Mouse (Mus musculus): ENCODE measurements around the gene Hoxa3. TPM values are rescaled to one million over a fixed set of nuclear protein-coding genes. Genes with fewer than 3 reads are reported as not detected.

Gene Hoxa3
- polyA plus RNA-seq, 1 experiment from 2014 or later, result 0.20 TPM

DNA sequence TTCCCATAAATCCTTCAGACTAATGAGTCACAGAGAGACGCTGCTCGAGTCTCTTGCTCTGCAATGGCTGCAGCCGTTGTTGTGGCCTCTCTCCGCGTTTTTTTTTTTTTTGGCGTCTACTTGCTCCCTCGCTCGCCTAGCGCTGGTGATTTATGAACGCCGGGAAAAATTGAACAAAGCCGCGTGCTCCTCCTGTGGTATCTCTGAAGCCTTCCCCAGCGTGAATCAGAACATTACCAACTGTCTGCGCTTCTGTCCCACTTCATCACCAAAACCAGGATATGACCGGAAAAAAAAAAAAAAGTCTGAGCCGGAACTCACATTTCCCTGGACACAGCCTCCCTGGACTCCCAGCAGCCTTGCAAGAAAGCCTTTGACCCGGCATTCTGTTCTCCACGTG lies 27.9 kb downstream of the Hoxa3 start:
- Histone ChIP-seq H3K4me1 (replicated peaks) (peaks cover 9% of the 10 kb centered on the region; the same call in 1 of the 2 replicates), H3K9me3 (replicated peaks) (no peaks in the 10 kb centered on the region), H3K9ac (no peak overlapping the region), H3K4me3 (replicated peaks) (no peak overlapping the region), H3K27ac (replicated peaks) (no peak overlapping the region), H3K27me3 (peaks cover 93% of the 10 kb centered on the region), H3K36me3 (replicated peaks) (no peaks in the 10 kb centered on the region), H3K4me2 (no peak overlapping the region)
- ATAC-seq (ENCODE audit: insufficient read depth), result no peak
- 8% methylated on average over 19 of the region's 19 CpGs for WGBS (ENCODE audit: insufficient replicate concordance)

- no peak overlapping the region for H3K9ac ChIP-seq
- H3K9me3 ChIP-seq (replicated peaks), result no peaks in the 10 kb centered on the region
- peaks cover 9% of the 10 kb centered on the region; the same call in 1 of the 2 replicates for H3K4me1 ChIP-seq (replicated peaks)
- ATAC-seq (ENCODE audit: insufficient read depth), result no peak
- H3K36me3 ChIP-seq (replicated peaks), result no peaks in the 10 kb centered on the region
- H3K27ac ChIP-seq (replicated peaks), result no peak overlapping the region
- WGBS (ENCODE audit: insufficient replicate concordance), result 27% methylated on average over 6 of the region's 6 CpGs
- peaks cover 93% of the 10 kb centered on the region for H3K27me3 ChIP-seq
- no peak overlapping the region for H3K4me2 ChIP-seq
- no peak overlapping the region for H3K4me3 ChIP-seq (replicated peaks)
Measured at GRCm38 (mm10) chr6:52184668-52185067, 28.5 kb downstream of the Hoxa3 start.

DNA sequence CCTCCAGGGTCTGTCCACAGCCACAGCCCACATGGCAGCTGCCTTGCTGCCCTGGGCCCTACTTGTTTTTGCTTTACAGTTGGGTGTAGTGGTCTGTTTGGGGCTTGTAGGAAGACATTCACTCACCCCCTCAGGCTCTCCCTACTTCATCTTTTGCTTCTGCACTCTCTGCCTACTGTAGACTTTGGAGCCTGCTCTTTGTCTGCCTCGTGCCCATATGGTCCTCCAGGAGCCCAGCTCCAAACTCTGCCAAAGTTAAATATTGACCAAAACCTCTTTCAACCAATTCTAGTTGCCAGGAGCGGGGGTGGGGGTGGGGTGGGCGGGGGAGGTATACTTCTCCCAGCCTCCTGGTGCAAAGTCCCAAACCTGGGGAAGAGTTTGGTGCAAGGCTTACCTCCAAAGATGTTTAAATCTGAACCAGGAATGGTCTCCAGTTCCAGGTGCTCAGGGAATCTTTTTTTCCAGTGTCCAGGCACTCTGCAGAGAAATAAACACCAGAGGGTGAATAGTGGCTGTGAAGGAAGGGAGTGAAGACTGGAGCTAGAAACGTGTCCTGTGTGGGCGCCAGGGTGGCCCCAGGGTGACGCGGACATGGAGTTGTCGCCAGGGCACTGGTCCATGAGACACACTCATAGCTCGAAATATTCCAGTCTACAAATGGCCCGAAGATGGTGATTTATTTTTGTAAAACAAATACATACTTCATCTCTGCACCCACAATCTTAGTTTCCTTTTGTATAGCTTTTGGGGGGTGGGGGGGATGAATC lies 29.6 kb downstream of the Hoxa3 start:
- peaks cover 9% of the 10 kb centered on the region; the same call in 1 of the 2 replicates for H3K4me1 ChIP-seq (replicated peaks)
- H3K4me2 ChIP-seq, result no peak overlapping the region
- peaks cover 93% of the 10 kb centered on the region for H3K27me3 ChIP-seq
- H3K27ac ChIP-seq (replicated peaks), result no peak overlapping the region
- no peak overlapping the region for H3K9ac ChIP-seq
- H3K9me3 ChIP-seq (replicated peaks), result no peaks in the 10 kb centered on the region
- H3K4me3 ChIP-seq (replicated peaks), result no peak overlapping the region
- WGBS (ENCODE audit: insufficient replicate concordance), result 41% methylated on average over 10 of the region's 10 CpGs
- peak; percentile 37; the same call in 1 of the 2 replicates for ATAC-seq (ENCODE audit: insufficient read depth)
- no peaks in the 10 kb centered on the region for H3K36me3 ChIP-seq (replicated peaks)

GRCm38 (mm10) chr6:52182793-52183192 lies 30.3 kb downstream of the Hoxa3 start:
- Histone ChIP-seq H3K4me3 (replicated peaks) (no peak overlapping the region), H3K9ac (no peak overlapping the region), H3K4me1 (replicated peaks) (peaks cover 9% of the 10 kb centered on the region; the same call in 1 of the 2 replicates), H3K9me3 (replicated peaks) (no peaks in the 10 kb centered on the region), H3K36me3 (replicated peaks) (no peaks in the 10 kb centered on the region), H3K4me2 (no peak overlapping the region), H3K27me3 (peaks cover 93% of the 10 kb centered on the region), H3K27ac (replicated peaks) (no peak overlapping the region)
- WGBS (ENCODE audit: insufficient replicate concordance), result 53% methylated on average over 1 of the region's 1 CpGs
- ATAC-seq (ENCODE audit: insufficient read depth), result no peak

GRCm38 (mm10) chr6:52182030-52182429 lies 31.1 kb downstream of the Hoxa3 start:
- H3K27me3 ChIP-seq, result peaks cover 93% of the 10 kb centered on the region
- no peak overlapping the region for H3K4me3 ChIP-seq (replicated peaks)
- no peak for ATAC-seq (ENCODE audit: insufficient read depth)
- no peak overlapping the region for H3K4me2 ChIP-seq
- H3K27ac ChIP-seq (replicated peaks), result no peak overlapping the region
- no peak overlapping the region for H3K9ac ChIP-seq
- H3K4me1 ChIP-seq (replicated peaks), result peaks cover 9% of the 10 kb centered on the region; the same call in 1 of the 2 replicates
- H3K36me3 ChIP-seq (replicated peaks), result no peaks in the 10 kb centered on the region
- WGBS (ENCODE audit: insufficient replicate concordance), result 52% methylated on average over 2 of the region's 2 CpGs
- no peaks in the 10 kb centered on the region for H3K9me3 ChIP-seq (replicated peaks)

DNA sequence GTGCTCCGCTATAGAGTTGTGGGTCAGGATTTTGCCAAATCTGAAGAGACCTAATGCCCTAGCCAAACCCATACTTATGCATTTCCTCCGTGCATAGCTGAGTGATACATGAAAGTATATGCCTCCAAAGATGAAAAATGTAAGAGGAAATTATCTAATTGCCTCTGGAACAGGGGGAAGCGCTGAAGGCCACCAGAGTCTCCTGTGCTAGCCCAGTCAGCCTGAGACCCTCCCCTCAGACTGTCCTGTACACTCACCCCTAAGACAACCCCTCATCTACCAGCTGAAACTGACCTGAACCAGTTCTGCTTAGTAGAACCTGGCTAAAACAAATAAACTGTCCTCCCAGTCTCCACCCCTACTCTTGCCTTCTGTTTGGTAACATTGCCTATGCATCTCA lies 32.4 kb downstream of the Hoxa3 start:
- no peak overlapping the region for H3K27ac ChIP-seq (replicated peaks)
- H3K4me1 ChIP-seq (replicated peaks), result peaks cover 9% of the 10 kb centered on the region; the same call in 1 of the 2 replicates
- H3K9ac ChIP-seq, result no peak overlapping the region
- ATAC-seq (ENCODE audit: insufficient read depth), result no peak
- peaks cover 93% of the 10 kb centered on the region for H3K27me3 ChIP-seq
- no peak overlapping the region for H3K4me3 ChIP-seq (replicated peaks)
- H3K4me2 ChIP-seq, result no peak overlapping the region
- 51% methylated on average over 3 of the region's 3 CpGs for WGBS (ENCODE audit: insufficient replicate concordance)
- no peaks in the 10 kb centered on the region for H3K36me3 ChIP-seq (replicated peaks)
- no peaks in the 10 kb centered on the region for H3K9me3 ChIP-seq (replicated peaks)

GRCm38 (mm10) chr6:52180213-52180710 lies 32.9 kb downstream of the Hoxa3 start:
- H3K9ac ChIP-seq, result no peak overlapping the region
- H3K27me3 ChIP-seq, result peaks cover 93% of the 10 kb centered on the region
- H3K4me2 ChIP-seq, result no peak overlapping the region
- no peaks in the 10 kb centered on the region for H3K9me3 ChIP-seq (replicated peaks)
- WGBS (ENCODE audit: insufficient replicate concordance), result 41% methylated on average over 11 of the region's 11 CpGs
- H3K36me3 ChIP-seq (replicated peaks), result no peaks in the 10 kb centered on the region
- peaks cover 9% of the 10 kb centered on the region; the same call in 1 of the 2 replicates for H3K4me1 ChIP-seq (replicated peaks)
- no peak overlapping the region for H3K4me3 ChIP-seq (replicated peaks)
- ATAC-seq (ENCODE audit: insufficient read depth), result no peak
- no peak overlapping the region for H3K27ac ChIP-seq (replicated peaks)

GRCm38 (mm10) chr6:52179690-52180089 lies 33.4 kb downstream of the Hoxa3 start:
- peaks cover 93% of the 10 kb centered on the region for H3K27me3 ChIP-seq
- H3K9ac ChIP-seq, result no peak overlapping the region
- H3K27ac ChIP-seq (replicated peaks), result no peak overlapping the region
- no peaks in the 10 kb centered on the region for H3K9me3 ChIP-seq (replicated peaks)
- H3K36me3 ChIP-seq (replicated peaks), result no peaks in the 10 kb centered on the region
- ATAC-seq (ENCODE audit: insufficient read depth), result no peak
- H3K4me2 ChIP-seq, result peak overlapping the region; percentile 4
- WGBS (ENCODE audit: insufficient replicate concordance), result 25% methylated on average over 10 of the region's 10 CpGs
- 0 out of 2 replicates have a peak overlapping the region, but pooled peaks have one; percentile 4 for H3K4me3 ChIP-seq (replicated peaks)
- H3K4me1 ChIP-seq (replicated peaks), result peaks cover 9% of the 10 kb centered on the region; the same call in 1 of the 2 replicates

GRCm38 (mm10) chr6:52178918-52179665 lies 34.0 kb downstream of the Hoxa3 start:
- no peak for ATAC-seq (ENCODE audit: insufficient read depth)
- no peak overlapping the region for H3K9ac ChIP-seq
- peak overlapping the region; percentile 4; the same call in 1 of the 2 replicates for H3K4me2 ChIP-seq

DNA sequence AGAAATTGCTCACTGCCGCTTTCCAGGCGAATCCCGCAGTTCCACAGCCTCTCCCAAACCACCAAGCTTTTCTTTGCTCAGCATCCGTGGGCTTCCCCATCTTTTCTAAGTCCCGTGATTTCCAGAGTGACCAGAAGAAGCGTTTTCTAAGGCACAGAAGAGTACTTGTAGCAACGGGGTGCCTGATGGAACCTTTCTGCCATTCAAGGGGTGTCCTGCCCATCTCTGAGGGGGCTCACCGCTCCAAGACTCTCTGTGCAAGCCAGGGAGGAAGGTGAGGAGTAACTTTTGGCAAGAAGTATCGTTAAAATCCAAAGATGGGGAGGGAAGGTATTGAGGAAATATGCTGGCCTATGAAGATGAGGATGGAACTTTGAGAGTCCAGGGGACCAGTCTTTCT lies 35.3 kb downstream of the Hoxa3 start:
- no peak overlapping the region for H3K4me3 ChIP-seq (replicated peaks)

More at GRCm38 (mm10) chr6:52178918-52179665, 34.0 kb downstream of the Hoxa3 start:
- WGBS (ENCODE audit: insufficient replicate concordance), result 26% methylated on average over 4 of the region's 4 CpGs
- H3K27me3 ChIP-seq, result peaks cover 92% of the 10 kb centered on the region
- H3K4me1 ChIP-seq (replicated peaks), result peaks cover 7% of the 10 kb centered on the region; the same call in 1 of the 2 replicates
- H3K9me3 ChIP-seq (replicated peaks), result no peaks in the 10 kb centered on the region
- H3K4me3 ChIP-seq (replicated peaks), result no peak overlapping the region
- H3K36me3 ChIP-seq (replicated peaks), result no peaks in the 10 kb centered on the region
- no peak overlapping the region for H3K27ac ChIP-seq (replicated peaks)

More for the DNA sequence above, 35.3 kb downstream of the Hoxa3 start:
- H3K27me3 ChIP-seq, result peaks cover 94% of the 10 kb centered on the region
- ATAC-seq (ENCODE audit: insufficient read depth), result no peak
- H3K36me3 ChIP-seq (replicated peaks), result no peaks in the 10 kb centered on the region
- 12% methylated on average over 9 of the region's 9 CpGs for WGBS (ENCODE audit: insufficient replicate concordance)
- 0 out of 2 replicates have a peak, but pooled peaks cover 3% of the 10 kb centered on the region for H3K4me1 ChIP-seq (replicated peaks)
- H3K9ac ChIP-seq, result no peak overlapping the region
- H3K27ac ChIP-seq (replicated peaks), result no peak overlapping the region
- no peaks in the 10 kb centered on the region for H3K9me3 ChIP-seq (replicated peaks)
- 0 out of 2 replicates have a peak overlapping the region, but pooled peaks have one; percentile 25 for H3K4me2 ChIP-seq

Data from liver, embryonic 15.5 days (tissue).